Mouse (Mus musculus): ENCODE data around the gene Gm10577.

DNA sequence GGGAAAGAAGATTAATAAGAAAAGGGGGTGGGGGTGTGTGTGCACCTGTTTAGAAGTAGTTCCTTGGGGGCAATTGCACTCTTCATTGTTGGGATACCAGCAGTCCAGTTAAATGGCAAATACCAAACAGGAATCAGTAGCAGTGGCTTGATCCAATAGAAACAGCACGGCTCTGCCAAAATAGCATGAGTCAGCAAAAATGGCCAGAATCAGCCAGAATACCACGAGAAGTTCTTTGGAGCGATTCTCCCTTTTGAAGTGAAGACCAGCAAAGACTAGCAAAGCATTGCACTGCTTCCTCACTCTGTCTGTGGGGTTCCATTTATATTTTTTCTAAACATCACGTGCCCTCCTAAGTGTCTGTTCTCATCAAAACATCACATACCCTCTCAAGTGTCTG lies 2.7 kb downstream of the Gm10577 start:
- no peak for TF ChIP-seq POLR2A (IDR thresholded peaks at IDR 0.05; ENCODE audit: low read depth, low read length)
- TF ChIP-seq EP300 (IDR thresholded peaks at IDR 0.05; ENCODE audit: low read length): no peak
- peak; percentile 85 for TF ChIP-seq MAFK (IDR thresholded peaks at IDR 0.05; ENCODE audit: insufficient replicate concordance, low read length)
- no peak for TF ChIP-seq MAZ (IDR thresholded peaks at IDR 0.05; ENCODE audit: low read depth, low read length)
- no peak for TF ChIP-seq CHD1 (IDR thresholded peaks at IDR 0.05; ENCODE audit: low read depth, low read length)
- no peak for TF ChIP-seq ZKSCAN1 (IDR thresholded peaks at IDR 0.05; ENCODE audit: borderline replicate concordance, low read depth, low read length)
- TF ChIP-seq POLR2AphosphoS2 (IDR thresholded peaks at IDR 0.05; ENCODE audit: low read depth, low read length): no peak
- no peak for TF ChIP-seq TCF12 (IDR thresholded peaks at IDR 0.05; ENCODE audit: low read depth, low read length)
- no peak for TF ChIP-seq CTCF (conservative IDR thresholded peaks at IDR 0.05 in 1 of 2, IDR thresholded peaks at IDR 0.05 in 1 of 2; ENCODE audit: low read depth in 2 of 2, low read length in 2 of 2)
- TF ChIP-seq SIN3A (IDR thresholded peaks at IDR 0.05; ENCODE audit: low read length): no peak
- TF ChIP-seq MAX (IDR thresholded peaks at IDR 0.05; ENCODE audit: low read length): no peak

Measured in CH12.LX (cell line).